Mouse (Mus musculus): ENCODE results near the gene Krtap13-1. TPM values are rescaled to one million over a fixed set of nuclear protein-coding genes. Genes with fewer than 3 reads are reported as not detected.
A peak's percentile ranks its signal among the peaks of the same experiment; 100 is the strongest.

Gene Krtap13-1
- not detected in 2 replicates for polyA plus RNA-seq (2015; fragmentation: Nextera tagmentation; extraction: Ambion mirVana)

DNA sequence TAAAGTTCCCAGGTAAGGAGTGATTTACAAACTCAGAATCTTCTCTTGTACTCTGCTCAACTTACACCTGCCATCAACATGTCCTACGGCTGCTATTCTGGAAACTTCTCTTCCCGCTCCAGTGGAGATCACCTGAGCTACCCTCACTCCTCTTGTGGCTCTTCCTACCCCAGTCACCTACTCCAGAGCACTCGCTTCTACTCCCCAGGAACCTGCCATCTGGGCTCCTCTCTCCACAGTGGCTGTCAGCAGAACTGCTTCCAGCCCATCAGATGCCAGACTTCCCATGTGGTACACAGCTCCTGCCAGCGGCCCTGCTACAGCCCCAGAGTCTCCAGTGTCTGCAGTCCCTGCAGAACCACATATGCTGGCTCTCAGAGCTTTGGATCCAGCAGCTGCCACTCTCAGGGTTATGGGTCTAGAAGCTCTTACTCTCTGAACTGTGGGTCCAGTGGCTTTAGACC, at the start of gene Krtap13-1:
Krtap13-1 (plus strand) TSS at position 51 of the 464 bp plus-strand sequence.
- Histone ChIP-seq H3K9me3 (no peaks in the 10 kb centered on the region; the same call in 1 of the 2 replicates), H3K27me3 (no peaks in the 10 kb centered on the region), H3K4me2 (no peak within 1 kb of the TSS), H3K9ac (no peak within 1 kb of the TSS), H3K4me3 (no peak within 1 kb of the TSS), H3K27ac (no peak within 1 kb of the TSS), H3K4me1 (no peaks in the 10 kb centered on the region), H3K36me3 (no peaks in the 10 kb centered on the region)
- 72% methylated on average over 4 of the region's 4 CpGs for WGBS
- no peak for ATAC-seq (ENCODE audit: insufficient number of reproducible peaks, insufficient read depth, low FRiP score, low TSS enrichment, low read depth)

GRCm38 (mm10) chr16:88679099-88679498, 49.6 kb upstream of the Krtap13-1 start:
- no peaks in the 10 kb centered on the region for H3K4me1 ChIP-seq
- no peaks in the 10 kb centered on the region for H3K27me3 ChIP-seq
- H3K4me3 ChIP-seq, result no peak overlapping the region
- H3K9ac ChIP-seq, result no peak overlapping the region
- no peak overlapping the region for H3K4me2 ChIP-seq
- WGBS, result 86% methylated on average over 6 of the region's 6 CpGs
- no peaks in the 10 kb centered on the region for H3K9me3 ChIP-seq
- no peak for ATAC-seq (ENCODE audit: insufficient number of reproducible peaks, insufficient read depth, low FRiP score, low TSS enrichment, low read depth)
- no peak overlapping the region for H3K27ac ChIP-seq
- no peaks in the 10 kb centered on the region for H3K36me3 ChIP-seq

- no peaks in the 10 kb centered on the region for H3K4me1 ChIP-seq
- no peaks in the 10 kb centered on the region for H3K27me3 ChIP-seq
- 58% methylated on average over 2 of the region's 2 CpGs for WGBS
- no peaks in the 10 kb centered on the region for H3K9me3 ChIP-seq
- ATAC-seq (ENCODE audit: insufficient number of reproducible peaks, insufficient read depth, low FRiP score, low TSS enrichment, low read depth), result no peak
- H3K27ac ChIP-seq, result no peak overlapping the region
- no peak overlapping the region for H3K4me3 ChIP-seq
- H3K9ac ChIP-seq, result no peak overlapping the region
- no peak overlapping the region for H3K4me2 ChIP-seq
- H3K36me3 ChIP-seq, result no peaks in the 10 kb centered on the region
Observed at GRCm38 (mm10) chr16:88681282-88681681, 47.4 kb upstream of the Krtap13-1 start.

- no peak overlapping the region for H3K4me2 ChIP-seq
- WGBS, result 72% methylated on average over 4 of the region's 4 CpGs
Observed at GRCm38 (mm10) chr16:88696256-88696655, 32.4 kb upstream of the Krtap13-1 start.

GRCm38 (mm10) chr16:88701072-88701864, 27.4 kb upstream of the Krtap13-1 start:
- H3K9ac ChIP-seq, result no peak overlapping the region
- no peaks in the 10 kb centered on the region for H3K27me3 ChIP-seq
- no peak overlapping the region for H3K4me2 ChIP-seq
- peak; percentile 37; the same call in 1 of the 2 replicates for ATAC-seq (ENCODE audit: insufficient number of reproducible peaks, insufficient read depth, low FRiP score, low TSS enrichment, low read depth)
- H3K9me3 ChIP-seq, result no peaks in the 10 kb centered on the region
- H3K4me3 ChIP-seq, result no peak overlapping the region
- H3K4me1 ChIP-seq, result peaks cover 3% of the 10 kb centered on the region; the same call in 1 of the 2 replicates
- no peaks in the 10 kb centered on the region for H3K36me3 ChIP-seq
- no peak overlapping the region for H3K27ac ChIP-seq
- WGBS, result 17% methylated on average over 4 of the region's 4 CpGs

More at GRCm38 (mm10) chr16:88696256-88696655, 32.4 kb upstream of the Krtap13-1 start:
- Histone ChIP-seq H3K9me3 (no peaks in the 10 kb centered on the region), H3K4me3 (no peak overlapping the region), H3K27me3 (no peaks in the 10 kb centered on the region), H3K9ac (no peak overlapping the region), H3K27ac (no peak overlapping the region), H3K4me1 (peaks cover 3% of the 10 kb centered on the region; the same call in 1 of the 2 replicates), H3K36me3 (no peaks in the 10 kb centered on the region)
- no peak for ATAC-seq (ENCODE audit: insufficient number of reproducible peaks, insufficient read depth, low FRiP score, low TSS enrichment, low read depth)

DNA sequence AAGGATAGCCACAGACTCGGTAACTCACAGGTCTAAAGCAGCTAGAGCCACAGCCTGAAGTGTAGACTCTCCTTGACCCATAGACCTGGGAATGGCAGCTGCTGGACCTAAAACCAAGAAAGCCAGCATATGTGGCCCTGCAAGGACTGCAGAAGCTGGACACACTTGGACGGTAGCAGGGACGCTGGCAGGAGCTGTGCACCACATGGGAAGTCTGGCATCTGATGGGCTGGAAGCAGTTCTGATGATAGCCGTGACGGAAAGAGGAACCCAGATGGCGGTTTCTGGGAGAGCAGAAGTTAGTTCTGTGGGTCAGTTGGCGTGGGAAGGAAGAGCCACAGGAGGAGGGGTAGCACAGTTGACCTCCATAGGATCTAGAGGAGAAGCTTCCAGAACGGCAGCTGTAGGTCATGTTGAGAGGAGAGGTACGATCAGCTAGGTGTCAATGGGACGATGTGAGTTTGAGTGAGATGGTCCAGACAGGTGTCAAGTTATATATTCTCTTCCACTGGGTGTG, 21.1 kb upstream of the Krtap13-1 start, which contains the start of gene 2310061N02Rik:
2310061N02Rik (minus strand) TSS at position 467 of the 517 bp plus-strand sequence.
- WGBS, result 85% methylated on average over 10 of the region's 10 CpGs
- Histone ChIP-seq H3K4me1 (no peaks in the 10 kb centered on the region), H3K36me3 (no peaks in the 10 kb centered on the region), H3K4me3 (no peak within 1 kb of the TSS), H3K4me2 (no peak within 1 kb of the TSS), H3K9me3 (no peaks in the 10 kb centered on the region), H3K27me3 (no peaks in the 10 kb centered on the region), H3K9ac (no peak within 1 kb of the TSS), H3K27ac (no peak within 1 kb of the TSS)
- ATAC-seq (ENCODE audit: insufficient number of reproducible peaks, insufficient read depth, low FRiP score, low TSS enrichment, low read depth), result no peak

- Histone ChIP-seq H3K27ac (no peak overlapping the region), H3K9ac (no peak overlapping the region), H3K4me1 (no peaks in the 10 kb centered on the region), H3K4me2 (no peak overlapping the region), H3K4me3 (no peak overlapping the region), H3K9me3 (no peaks in the 10 kb centered on the region), H3K36me3 (no peaks in the 10 kb centered on the region), H3K27me3 (no peaks in the 10 kb centered on the region)
- WGBS, result 79% methylated on average over 4 of the region's 4 CpGs
- ATAC-seq (ENCODE audit: insufficient number of reproducible peaks, insufficient read depth, low FRiP score, low TSS enrichment, low read depth), result no peak
Observed at GRCm38 (mm10) chr16:88710757-88711156, 17.9 kb upstream of the Krtap13-1 start.

GRCm38 (mm10) chr16:88711245-88711644, 17.4 kb upstream of the Krtap13-1 start:
- H3K36me3 ChIP-seq, result no peaks in the 10 kb centered on the region
- no peak overlapping the region for H3K9ac ChIP-seq
- ATAC-seq (ENCODE audit: insufficient number of reproducible peaks, insufficient read depth, low FRiP score, low TSS enrichment, low read depth), result no peak
- H3K27ac ChIP-seq, result no peak overlapping the region
- no peak overlapping the region for H3K4me2 ChIP-seq
- WGBS, result 77% methylated on average over 6 of the region's 6 CpGs
- no peaks in the 10 kb centered on the region for H3K27me3 ChIP-seq
- no peaks in the 10 kb centered on the region for H3K9me3 ChIP-seq
- no peaks in the 10 kb centered on the region for H3K4me1 ChIP-seq
- H3K4me3 ChIP-seq, result no peak overlapping the region

GRCm38 (mm10) chr16:88716549-88716948, 12.1 kb upstream of the Krtap13-1 start:
- no peaks in the 10 kb centered on the region for H3K9me3 ChIP-seq
- H3K4me3 ChIP-seq, result no peak overlapping the region
- H3K4me1 ChIP-seq, result no peaks in the 10 kb centered on the region
- peak; percentile 62; the same call in 1 of the 2 replicates for ATAC-seq (ENCODE audit: insufficient number of reproducible peaks, insufficient read depth, low FRiP score, low TSS enrichment, low read depth)
- H3K36me3 ChIP-seq, result no peaks in the 10 kb centered on the region
- H3K4me2 ChIP-seq, result no peak overlapping the region
- H3K9ac ChIP-seq, result no peak overlapping the region
- H3K27ac ChIP-seq, result no peak overlapping the region
- H3K27me3 ChIP-seq, result no peaks in the 10 kb centered on the region

DNA sequence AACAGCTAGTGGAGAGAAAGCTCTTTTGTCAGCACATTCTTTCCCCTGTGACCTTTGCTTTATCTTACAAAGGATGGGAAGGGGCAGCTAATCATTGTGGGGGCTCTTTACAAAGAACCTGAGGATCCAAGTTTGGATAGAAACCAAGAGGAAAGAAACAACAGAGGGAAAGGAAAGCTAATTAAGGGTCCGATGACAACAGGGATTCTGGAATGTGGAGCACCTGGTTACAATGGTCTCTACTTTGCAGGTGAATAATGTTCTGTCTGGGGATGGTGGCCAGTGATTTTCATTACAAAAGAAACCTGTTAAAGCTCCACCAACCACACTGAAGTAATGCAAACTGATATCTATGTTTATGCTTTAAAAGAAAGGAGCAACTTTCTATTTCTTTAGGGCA, 8.6 kb upstream of the Krtap13-1 start:
- no peak overlapping the region for H3K4me3 ChIP-seq
- no peaks in the 10 kb centered on the region for H3K9me3 ChIP-seq
- no peaks in the 10 kb centered on the region for H3K4me1 ChIP-seq
- no peaks in the 10 kb centered on the region for H3K27me3 ChIP-seq
- H3K9ac ChIP-seq, result no peak overlapping the region
- 28% methylated on average over 1 of the region's 1 CpGs for WGBS
- no peaks in the 10 kb centered on the region for H3K36me3 ChIP-seq
- H3K4me2 ChIP-seq, result no peak overlapping the region
- no peak overlapping the region for H3K27ac ChIP-seq
- ATAC-seq (ENCODE audit: insufficient number of reproducible peaks, insufficient read depth, low FRiP score, low TSS enrichment, low read depth), result no peak

DNA sequence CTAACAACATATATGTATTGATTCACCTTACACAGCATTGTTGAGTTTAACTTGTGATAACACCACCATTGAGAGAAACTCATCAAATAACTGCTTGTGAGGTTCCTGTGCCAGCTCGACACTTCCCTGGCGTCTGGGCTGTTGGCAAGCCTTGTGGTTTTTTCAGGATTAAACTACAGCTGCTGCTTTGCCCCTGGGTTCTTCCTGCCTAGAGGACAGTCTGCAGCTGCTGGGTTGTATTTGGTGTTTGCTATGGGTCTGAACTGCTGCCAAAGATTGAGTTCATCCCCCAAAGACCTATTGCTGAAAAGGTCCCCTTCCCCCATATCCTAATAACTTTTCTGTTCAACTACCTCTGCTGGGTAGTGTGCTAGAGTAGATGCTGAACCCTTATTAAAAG, 6.7 kb downstream of the Krtap13-1 start:
- no peak overlapping the region for H3K4me2 ChIP-seq
- no peak overlapping the region for H3K27ac ChIP-seq
- no peak for ATAC-seq (ENCODE audit: insufficient number of reproducible peaks, insufficient read depth, low FRiP score, low TSS enrichment, low read depth)
- no peaks in the 10 kb centered on the region for H3K4me1 ChIP-seq
- no peaks in the 10 kb centered on the region for H3K27me3 ChIP-seq
- no peak overlapping the region for H3K4me3 ChIP-seq
- H3K9ac ChIP-seq, result no peak overlapping the region
- H3K36me3 ChIP-seq, result no peaks in the 10 kb centered on the region
- H3K9me3 ChIP-seq, result no peaks in the 10 kb centered on the region; the same call in 1 of the 2 replicates
- WGBS, result 60% methylated on average over 2 of the region's 2 CpGs
